Mouse (Mus musculus): ENCODE measurements around the gene Sumo1.
"Not testable (repeated sequence)": the region's sequence is repeated elsewhere in the genome, so short reads cannot be mapped to it uniquely, and the experiment has no call there.

Gene Sumo1

DNA sequence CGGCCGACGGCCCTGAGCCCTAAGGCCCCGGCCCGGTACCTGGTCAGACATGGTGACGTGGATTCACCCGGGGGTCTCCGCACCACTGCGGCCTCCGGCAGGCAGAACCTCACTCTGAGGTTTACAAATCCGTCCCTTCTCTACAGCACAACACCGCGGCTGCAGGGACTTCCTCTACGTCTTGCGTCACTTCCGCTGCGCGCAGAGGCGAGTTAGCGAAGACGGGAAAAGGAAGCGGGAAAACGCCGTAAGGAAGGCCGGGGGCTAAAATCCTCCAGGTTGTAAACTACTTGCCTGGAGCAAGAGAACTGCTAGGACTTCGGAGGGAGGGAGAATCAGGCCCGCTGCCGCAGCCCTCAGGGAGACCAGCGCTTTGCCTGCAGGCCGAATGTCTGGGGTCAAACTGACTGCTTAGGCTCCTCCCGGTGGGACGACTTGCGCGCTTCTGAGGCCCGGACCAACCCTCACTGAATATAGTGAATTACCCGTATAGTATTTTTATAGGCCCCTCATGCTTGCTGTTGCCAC lies at the start of gene Sumo1:
Gene Sumo1, minus strand, starts transcription at position 194 of the 528 bp plus-strand sequence.
- peak; percentile 69 to 87 for DNase-seq (ENCODE audit: low spot score in 2 of 2)

DNA sequence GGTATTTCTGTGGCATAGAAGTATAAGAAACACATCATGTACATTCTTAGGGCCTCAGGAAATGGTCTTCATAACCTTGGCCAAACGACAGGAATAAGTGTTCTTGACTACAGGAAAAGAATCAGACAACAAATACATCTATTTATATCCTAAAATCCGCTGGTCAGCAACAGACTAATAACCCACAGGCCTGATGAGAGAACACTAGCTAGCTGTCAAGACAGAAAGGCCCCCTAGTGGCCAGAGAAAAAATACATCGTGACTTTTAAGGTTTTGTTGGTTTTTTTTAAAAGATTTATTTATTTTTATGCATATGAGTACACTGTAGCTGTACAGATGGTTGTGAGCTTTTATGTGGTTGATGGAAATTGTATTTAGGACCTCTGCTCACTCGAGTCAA lies 49.3 kb upstream of the Sumo1 start:
- DNase-seq (ENCODE audit: low spot score in 2 of 2) = peak in 1 of 2 experiments; percentile 22

- no peak for DNase-seq (ENCODE audit: low spot score in 2 of 2)
Measured at GRCm38 (mm10) chr1:59701766-59702165, 31.1 kb upstream of the Sumo1 start.

GRCm38 (mm10) chr1:59698207-59698606 lies 27.6 kb upstream of the Sumo1 start:
- DNase-seq (ENCODE audit: low spot score in 2 of 2) = no peak

DNA sequence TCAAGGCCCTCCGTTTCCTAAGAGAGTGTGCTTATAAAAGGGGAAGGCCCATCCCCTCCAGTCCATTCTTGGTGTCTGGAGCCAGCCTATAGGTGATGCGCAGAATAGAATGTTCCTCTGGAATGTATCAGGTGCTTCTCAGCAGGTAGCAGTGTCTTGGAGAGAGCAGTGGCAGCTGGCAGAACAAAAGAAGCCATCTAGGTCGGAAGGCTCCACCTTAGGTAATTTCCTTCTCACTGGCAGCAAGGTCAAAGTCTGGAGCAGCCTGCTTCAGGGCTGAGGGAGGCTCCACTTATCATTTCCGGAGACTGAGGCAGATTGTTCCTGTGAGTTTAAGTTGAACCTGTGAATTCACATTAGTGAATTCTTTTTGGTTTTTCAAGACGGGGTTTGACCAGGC lies 27.1 kb upstream of the Sumo1 start:
- DNase-seq (ENCODE audit: low spot score in 2 of 2) = no peak

DNA sequence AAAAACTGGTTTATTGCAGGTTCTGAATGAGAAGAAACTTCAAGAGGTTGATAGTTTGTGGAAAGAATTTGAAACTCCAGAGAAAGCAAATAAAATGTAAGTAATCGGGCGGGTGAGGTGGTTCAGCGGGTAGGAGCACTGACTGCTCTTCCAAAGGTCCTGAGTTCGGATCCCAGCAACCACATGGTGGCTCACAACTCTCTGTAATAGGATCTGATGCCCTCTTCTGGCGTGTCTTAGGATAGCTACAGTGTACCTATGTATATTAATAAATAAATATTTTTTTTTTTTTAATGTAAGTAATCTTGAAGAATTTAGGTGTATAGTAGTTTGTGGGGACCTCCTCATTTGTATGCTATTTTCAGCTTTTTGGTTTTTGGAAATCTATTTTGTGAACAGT lies 19.8 kb upstream of the Sumo1 start:
- no peak for DNase-seq (ENCODE audit: low spot score in 2 of 2)

- DNase-seq (ENCODE audit: low spot score in 2 of 2) = no peak
Measured at GRCm38 (mm10) chr1:59687493-59687892, 16.9 kb upstream of the Sumo1 start.

- DNase-seq (ENCODE audit: low spot score in 2 of 2) = peak; percentile 88 to 93
Measured at GRCm38 (mm10) chr1:59684819-59685755, 14.5 kb upstream of the Sumo1 start, which contains the start of gene Nop58. Gene Nop58, plus strand, starts transcription at chr1:59684971.

GRCm38 (mm10) chr1:59683926-59684818 lies 13.5 kb upstream of the Sumo1 start:
- DNase-seq (ENCODE audit: low spot score in 2 of 2) = peak in 1 of 2 experiments; percentile 40

DNA sequence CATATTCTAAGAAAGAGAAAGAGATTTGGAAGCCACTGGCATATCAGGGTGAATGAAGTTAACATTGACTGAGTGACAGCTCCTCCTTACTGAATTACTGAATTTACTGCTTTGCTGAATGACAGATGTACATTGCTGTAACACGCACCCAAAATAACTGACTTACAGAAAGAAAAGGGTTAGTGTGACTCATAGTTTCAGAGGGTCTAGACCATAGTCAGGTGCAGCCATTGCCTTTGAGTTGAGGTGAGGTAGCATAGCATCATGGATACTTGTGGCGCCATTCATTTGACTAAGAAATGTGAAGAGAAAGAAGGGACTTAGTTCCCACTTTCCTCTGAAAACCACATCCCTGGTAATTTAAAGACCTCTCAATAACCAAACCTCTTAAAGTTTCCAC lies 3.0 kb upstream of the Sumo1 start:
- DNase-seq (ENCODE audit: low spot score in 2 of 2) = no peak

- peak in 1 of 2 experiments; percentile 11 for DNase-seq (ENCODE audit: low spot score in 2 of 2)
Measured at GRCm38 (mm10) chr1:59669962-59670630, 538 bp downstream of the Sumo1 start.

GRCm38 (mm10) chr1:59668871-59669270 lies 1.8 kb downstream of the Sumo1 start:
- no peak for DNase-seq (ENCODE audit: low spot score in 2 of 2)

GRCm38 (mm10) chr1:59663456-59664135 lies 7.0 kb downstream of the Sumo1 start:
- DNase-seq (ENCODE audit: low spot score in 2 of 2) = no peak

DNA sequence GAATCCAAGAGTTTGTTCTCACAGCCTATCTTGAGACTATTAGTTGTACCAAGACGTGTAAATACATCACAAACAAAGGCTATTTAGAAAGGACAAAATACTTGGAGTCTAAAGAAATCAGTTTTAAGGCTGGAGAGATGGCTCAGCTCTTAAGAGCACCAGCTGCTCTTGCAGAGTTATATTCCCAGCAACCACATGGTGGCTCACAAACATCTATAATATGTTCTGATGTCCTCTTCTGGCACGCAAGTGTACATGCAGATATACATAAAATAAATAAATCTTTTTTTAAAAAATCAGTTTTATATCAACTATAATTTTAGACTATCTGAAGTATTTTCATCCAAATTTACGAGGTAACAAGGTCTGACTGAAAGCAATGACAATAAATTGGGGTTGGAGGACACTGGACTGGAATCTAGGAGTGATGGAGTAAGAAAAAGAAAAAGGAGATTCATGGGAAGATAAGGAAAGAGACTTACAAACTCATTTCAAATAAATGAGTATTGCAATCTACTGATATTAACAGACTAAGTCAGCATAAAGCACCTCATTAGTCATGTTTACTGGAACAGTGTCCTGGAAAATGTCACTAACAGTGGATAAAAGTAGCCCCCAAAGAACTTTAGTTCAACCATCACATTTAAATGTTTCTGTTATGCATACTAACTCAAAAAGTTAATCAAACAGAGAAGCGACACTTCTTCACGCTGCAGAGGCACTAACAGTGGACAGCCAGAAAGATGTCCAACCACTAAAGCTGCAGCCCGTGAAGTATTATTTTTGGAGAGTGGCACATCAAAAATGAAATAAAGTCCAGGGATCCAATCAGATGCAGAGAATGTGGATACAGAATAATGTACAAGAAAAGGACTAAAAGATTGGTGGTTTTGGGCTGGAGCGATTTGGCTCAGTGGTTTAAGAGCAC lies 14.1 kb downstream of the Sumo1 start:
- DNase-seq (ENCODE audit: low spot score in 2 of 2) = no peak

- DNase-seq (ENCODE audit: low spot score in 2 of 2) = no peak
Measured at GRCm38 (mm10) chr1:59653243-59653911, 17.3 kb downstream of the Sumo1 start.

DNA sequence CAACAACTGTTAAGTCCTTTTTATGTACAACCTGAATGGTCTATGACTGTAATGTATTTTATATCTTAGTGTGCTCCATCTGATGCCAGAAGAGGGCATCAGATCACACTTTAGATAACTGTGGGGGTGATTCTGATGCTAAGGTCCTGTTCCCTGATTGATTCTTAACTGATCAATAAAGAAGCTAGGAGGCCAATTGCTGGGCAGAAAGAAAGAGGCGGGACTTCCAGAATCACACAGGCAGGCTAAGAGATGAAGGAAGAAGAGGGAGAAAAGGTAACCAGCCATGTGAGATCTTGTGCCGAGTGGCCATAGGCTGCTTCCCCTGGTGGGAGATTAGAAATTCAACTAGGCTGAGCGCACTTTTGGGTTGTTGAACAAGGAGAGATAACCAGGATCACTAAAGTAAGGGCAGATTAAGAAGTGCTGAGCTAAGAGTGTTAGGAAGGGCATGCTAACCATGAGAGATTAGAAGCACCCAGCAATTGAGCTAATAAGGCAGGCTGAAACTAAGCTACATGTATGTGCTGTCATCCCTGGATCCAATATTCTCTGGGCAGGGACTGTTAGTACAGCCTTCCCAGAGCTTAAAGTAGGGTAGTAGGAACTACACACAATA lies 19.3 kb downstream of the Sumo1 start:
- DNase-seq (ENCODE audit: low spot score in 2 of 2) = no peak

- DNase-seq (ENCODE audit: low spot score in 2 of 2) = not testable (repeated sequence)
Measured at GRCm38 (mm10) chr1:59646502-59646901, 24.1 kb downstream of the Sumo1 start.

DNA sequence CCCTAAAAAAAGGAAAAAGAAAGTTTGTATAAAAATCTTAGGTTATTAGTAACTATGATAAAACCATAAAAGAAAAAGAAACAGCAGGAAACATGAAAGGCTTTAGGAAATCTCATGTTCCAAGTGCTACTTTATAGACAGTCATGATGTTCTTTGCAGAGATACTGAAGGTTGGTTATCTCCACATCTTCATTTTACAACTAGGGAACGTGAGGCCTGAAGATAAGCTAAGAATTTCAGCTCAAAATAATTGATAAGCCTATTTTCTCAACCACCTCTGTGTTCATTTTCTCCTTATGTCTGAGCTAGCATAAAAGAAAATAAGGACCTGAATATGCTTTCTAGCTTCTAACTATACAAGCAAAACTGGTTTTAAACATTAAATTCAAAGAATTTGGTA lies 28.1 kb downstream of the Sumo1 start:
- DNase-seq (ENCODE audit: low spot score in 2 of 2) = no peak

DNA sequence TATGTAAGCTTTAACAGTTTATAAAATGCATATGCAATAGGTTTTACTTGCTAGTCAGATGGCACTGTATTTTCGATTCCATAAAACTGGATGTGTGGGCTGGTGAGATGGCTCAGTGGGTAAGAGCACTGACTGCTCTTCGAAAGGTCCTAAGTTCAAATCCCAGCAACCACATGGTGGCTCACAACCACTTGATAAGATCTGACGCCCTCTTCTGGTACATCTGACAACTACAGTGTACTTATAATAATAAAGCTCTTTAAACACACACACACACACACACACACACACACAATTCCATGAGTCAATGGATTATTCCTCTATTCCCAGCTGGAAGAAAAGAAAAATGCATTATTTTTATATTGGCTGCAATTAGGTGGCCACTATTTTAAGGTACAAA lies 32.3 kb downstream of the Sumo1 start:
- DNase-seq (ENCODE audit: low spot score in 2 of 2) = no peak
